Mouse (Mus musculus) embryo, embryonic 9.5 days (tissue): ENCODE measurements around the gene 4930503B20Rik.

Source experiments
- DNase-seq: peaks from one replicate; pipeline ENCODE4 v3.0.0-alpha.2; 2017; ENCODE audit errors: extremely low spot score

Gene 4930503B20Rik

GRCm38 (mm10) chr3:146650716-146651115 is 401 bp downstream of the 4930503B20Rik start:
- no peak for DNase-seq

DNA sequence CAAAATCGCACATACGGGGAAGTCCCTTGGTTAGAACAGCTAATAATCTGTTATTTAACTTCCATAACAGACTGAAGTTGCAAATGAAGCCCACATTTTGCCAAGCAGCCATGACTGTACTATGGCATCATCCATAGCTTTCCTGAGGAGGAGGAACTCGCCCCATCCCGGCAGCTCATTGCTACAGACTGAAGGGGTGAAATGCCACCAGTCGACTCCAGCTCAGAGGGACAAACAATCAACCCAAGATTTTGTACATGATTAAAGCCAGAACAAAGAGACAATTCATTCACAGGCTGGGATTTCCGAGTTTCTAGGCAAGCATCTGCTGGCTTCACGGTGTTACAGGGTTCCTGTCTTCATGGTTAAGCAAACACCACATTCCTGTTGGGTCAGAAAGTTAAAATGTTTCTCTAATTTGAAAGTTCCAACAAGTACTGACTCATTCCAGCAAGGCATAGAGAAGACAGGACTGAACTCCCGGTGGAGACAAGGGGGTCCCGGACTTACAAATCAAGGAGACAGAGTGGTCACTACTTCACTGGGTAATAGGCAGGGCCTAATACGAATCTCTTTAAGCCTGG is 1.7 kb downstream of the 4930503B20Rik start:
- no peak for DNase-seq

- DNase-seq, result no peak
Measured at GRCm38 (mm10) chr3:146641818-146642427, 9.2 kb downstream of the 4930503B20Rik start.

- no peak for DNase-seq
Measured at GRCm38 (mm10) chr3:146632506-146632905, 18.6 kb downstream of the 4930503B20Rik start.

DNA sequence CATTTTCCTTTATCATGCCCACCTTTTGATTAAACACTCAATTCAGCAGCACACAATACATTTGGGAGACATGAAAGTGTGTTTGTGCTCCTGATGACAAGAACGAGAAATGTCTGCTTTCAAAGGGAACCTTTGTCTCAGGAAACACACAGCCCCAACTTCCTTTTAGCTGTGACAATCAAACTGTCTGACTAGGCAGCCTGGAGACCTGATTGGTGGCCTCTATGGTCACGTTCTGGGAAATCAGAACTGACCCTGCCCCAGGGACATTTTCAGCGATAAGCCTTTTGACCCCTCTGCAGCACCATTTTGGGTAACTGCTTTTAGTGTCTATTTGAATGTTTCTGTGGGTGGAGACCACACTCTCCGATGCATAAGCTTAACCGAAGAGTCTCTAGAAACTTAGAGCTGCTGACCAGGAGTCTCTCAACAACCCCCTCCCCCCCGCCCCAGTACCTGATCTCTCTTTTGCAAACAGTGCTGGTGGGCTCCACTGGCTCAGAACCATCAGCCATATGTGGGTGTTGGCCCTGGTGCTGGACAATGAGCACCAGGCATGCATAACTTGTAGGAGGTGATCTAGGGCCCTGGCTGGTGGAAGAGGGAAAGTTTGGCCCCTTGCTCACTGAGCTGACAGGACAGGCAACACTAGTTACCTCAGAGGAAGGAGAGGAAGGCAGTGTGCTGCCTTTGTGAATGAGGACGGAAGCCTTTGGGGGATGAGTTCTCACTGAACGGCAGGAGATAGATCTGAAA is 22.7 kb downstream of the 4930503B20Rik start:
- DNase-seq, result no peak

- DNase-seq, result no peak
Measured at GRCm38 (mm10) chr3:146625766-146626165, 25.4 kb downstream of the 4930503B20Rik start.

DNA sequence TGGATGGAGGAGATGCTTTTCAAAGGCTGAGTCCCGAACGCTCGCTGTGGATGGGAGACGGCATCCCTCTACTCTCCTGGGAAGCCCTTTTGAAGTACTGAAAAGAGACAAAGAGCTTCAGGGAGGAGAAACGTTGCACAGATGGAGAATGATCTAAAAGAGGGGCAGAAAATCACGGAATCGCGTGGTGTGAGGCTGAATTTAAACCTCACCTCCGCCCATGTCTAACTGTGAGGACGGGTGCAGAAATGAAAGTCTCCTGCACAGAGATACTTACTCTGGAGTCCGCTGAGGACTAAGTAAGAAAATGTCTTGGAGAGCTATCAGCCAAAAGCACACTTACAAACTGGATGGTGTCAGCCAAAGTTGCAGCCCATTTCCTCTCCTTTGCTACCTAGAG is 29.2 kb downstream of the 4930503B20Rik start:
- DNase-seq, result no peak

- no peak for DNase-seq
Measured at GRCm38 (mm10) chr3:146620555-146621249, 30.4 kb downstream of the 4930503B20Rik start.

- no peak for DNase-seq
Measured at GRCm38 (mm10) chr3:146620101-146620500, 31.0 kb downstream of the 4930503B20Rik start.

- DNase-seq, result no peak
Measured at GRCm38 (mm10) chr3:146618357-146618756, 32.8 kb downstream of the 4930503B20Rik start.

GRCm38 (mm10) chr3:146617946-146618345 is 33.2 kb downstream of the 4930503B20Rik start:
- no peak for DNase-seq

DNA sequence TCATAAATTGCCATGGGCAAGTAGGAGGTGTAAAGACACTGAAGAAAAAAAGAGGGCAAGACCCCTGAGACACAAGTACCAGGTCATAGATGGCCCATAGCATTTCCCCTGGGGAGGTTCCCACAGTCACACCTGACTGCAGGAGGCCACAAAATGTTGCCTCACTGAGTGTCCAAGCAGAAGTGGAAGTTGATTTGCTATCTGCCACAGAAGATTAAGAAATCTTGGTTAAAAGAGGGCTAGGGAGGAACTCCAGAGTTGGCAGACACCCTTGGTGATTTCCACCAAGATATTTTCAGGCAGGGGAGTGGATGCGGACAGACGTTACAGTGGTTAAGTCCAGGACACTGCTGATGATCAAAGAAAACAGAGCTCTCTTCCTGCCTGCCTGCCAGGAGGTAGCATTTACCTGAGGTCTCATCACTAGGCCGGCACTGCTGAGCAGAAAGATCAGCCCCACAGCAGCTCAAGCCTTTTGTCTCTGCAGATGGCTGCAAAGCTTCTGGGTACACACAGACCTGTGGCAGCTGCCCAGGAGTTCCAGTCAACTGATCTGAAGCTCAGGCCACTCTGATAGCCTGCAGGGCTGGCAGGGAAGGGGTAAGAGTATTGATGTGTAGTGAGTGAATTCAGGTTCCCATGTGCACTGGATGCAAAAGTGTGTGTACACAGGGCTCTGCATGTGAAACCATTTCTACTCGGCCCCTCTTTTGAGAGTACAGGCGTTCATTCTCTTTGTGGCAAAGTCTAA is 34.4 kb downstream of the 4930503B20Rik start:
- DNase-seq, result no peak

GRCm38 (mm10) chr3:146615496-146615895 is 35.6 kb downstream of the 4930503B20Rik start, which contains the start of gene Dnase2b:
Gene Dnase2b (minus strand): TSS chr3:146615596.
- no peak for DNase-seq

DNA sequence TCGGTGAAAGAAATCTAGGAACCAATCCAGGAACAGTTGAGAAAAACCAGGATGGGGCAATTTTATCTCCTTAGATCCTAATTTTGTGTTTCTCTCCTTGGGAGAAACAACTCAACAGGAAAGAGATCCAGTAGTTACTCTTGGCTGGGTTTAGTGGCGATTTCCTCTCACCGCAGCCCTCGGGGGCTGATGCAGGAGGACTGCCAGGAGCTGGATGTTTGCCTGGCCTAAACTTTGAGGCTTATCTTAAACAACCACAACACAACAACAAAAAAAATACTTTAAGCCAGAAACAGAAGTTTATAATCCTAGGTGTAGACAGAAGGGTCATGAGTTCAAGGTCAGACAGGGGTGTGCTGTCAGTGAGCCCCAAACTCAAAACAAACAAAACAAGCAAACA is 39.3 kb downstream of the 4930503B20Rik start:
- DNase-seq, result no peak

DNA sequence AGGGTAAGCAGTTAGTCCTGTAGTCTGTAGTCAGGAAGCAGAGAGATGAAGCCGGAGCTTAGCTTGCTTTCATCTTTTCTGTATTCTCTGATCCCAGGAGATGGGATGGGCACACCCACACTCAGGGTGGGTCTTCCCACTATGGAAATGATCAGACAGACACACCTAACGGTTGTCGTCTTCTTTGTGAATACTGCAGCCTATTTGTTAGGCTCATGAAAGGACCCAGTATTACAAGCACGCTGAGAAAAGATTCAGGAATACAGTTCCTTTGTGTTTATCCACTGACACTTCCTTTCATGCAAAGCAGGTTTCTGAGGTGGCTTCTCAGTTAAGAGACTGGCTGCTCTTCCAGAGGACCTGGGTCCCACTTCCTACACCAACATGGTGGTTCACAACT is 39.9 kb downstream of the 4930503B20Rik start:
- DNase-seq, result no peak

DNA sequence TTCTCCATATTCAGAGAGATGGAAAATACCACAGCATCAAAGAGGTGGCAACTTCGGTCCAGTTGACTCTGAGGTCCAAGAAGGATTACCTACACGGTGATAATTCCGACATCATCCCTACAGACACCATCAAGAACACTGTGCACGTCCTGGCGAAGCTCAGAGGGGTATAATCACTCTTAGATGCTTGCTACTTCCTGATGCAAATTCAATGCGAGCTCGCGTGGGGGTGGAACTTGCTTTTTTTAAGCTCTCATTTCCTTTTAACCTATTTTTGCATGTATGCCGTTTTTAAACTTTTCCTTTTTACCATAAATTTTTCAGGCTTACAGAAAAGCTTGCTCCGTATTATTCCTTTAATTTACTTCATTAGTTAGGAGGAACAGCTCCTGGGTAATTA is 40.8 kb downstream of the 4930503B20Rik start:
- no peak for DNase-seq

DNA sequence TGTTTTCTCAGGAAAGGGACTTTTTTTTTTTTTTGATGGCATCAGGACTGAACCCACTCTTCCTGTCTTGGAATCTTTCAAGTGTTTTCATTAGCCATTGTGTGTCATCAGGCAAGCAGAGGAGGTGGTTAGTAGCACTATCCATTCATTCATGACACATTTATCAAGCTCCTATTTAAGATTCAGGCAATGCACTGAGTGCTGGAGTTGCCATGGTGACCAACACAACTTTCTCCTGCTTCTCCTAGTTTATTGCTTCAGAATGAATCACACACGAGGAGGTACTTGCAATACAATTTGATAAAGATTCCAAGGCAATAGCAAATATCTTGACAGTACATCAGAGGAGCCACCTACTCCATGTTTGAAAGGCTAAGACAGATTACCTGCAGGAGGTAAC is 43.7 kb downstream of the 4930503B20Rik start:
- DNase-seq, result no peak

- DNase-seq, result no peak
Measured at GRCm38 (mm10) chr3:146604647-146605046, 46.5 kb downstream of the 4930503B20Rik start.

GRCm38 (mm10) chr3:146602531-146602930 is 48.6 kb downstream of the 4930503B20Rik start:
- no peak for DNase-seq

DNA sequence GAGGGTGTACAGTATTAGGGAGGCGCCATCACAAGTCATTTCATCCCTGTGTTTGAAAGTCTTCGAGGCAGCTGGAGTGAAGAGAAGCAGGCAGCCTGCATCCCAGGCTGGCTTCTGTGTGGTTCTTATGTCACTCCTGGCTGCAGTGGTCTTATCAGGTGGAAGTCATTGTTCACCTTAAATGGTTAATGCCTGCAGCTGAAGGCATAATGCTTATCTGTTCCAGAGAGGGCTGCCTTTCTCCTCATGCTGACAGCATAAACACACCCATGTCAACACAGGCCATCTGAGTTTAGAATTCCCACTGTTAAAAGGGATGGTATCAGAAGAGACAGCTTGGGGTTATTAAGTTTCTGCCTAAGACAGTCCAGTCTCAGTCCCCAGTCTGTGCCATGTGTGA is 49.9 kb downstream of the 4930503B20Rik start:
- no peak for DNase-seq

- no peak for DNase-seq
Measured at GRCm38 (mm10) chr3:146599198-146599900, 51.8 kb downstream of the 4930503B20Rik start.
